Mouse (Mus musculus) heart, postnatal 0 days (tissue): ENCODE measurements at regions not wholly inside any gene's neighbourhood (a gene's known extent, or its start where the extent isn't known, plus 50 kb on each side); places are given as distances from the start of the nearest gene placed in this dataset.
A peak's percentile ranks its signal among the peaks of the same experiment; 100 is the strongest.

Experiments
- ATAC-seq: fragments of 200-750 bp; cut with Nextera tagmentation; 2 replicates; pipeline ENCODE4 v1.8.0; 2017; ENCODE audit warnings: low read depth, moderate number of reproducible peaks, moderate library complexity; ENCODE audit not compliant: insufficient read depth
- DNase-seq: peaks from one replicate; pipeline ENCODE4 v3.0.0-alpha.2; 2016; ENCODE audit warnings: low spot score
- H3K27ac ChIP-seq: fragments of 300-500 bp; sonication (generic); 2 replicates; pipeline ENCODE4 v1.5.1; 2014; ENCODE audit warnings: low read depth, mild to moderate bottlenecking
- H3K27me3 ChIP-seq: fragments of 300-500 bp; sonication (generic); 2 replicates; pipeline ENCODE4 v1.6.1; 2014; ENCODE audit warnings: low read length, mixed read lengths; ENCODE audit not compliant: control insufficient read depth, insufficient read depth
- H3K36me3 ChIP-seq: fragments of 300-500 bp; sonication (generic); replicated peaks from 2 replicates; pipeline ENCODE4 v1.6.1; 2014; ENCODE audit warnings: low read length, mixed read lengths; ENCODE audit not compliant: control insufficient read depth, insufficient read depth
- H3K4me1 ChIP-seq: fragments of 300-500 bp; sonication (generic); 2 replicates; pipeline ENCODE4 v1.6.1; 2014; ENCODE audit warnings: antibody characterized with exemption; ENCODE audit not compliant: control insufficient read depth, insufficient read depth
- H3K4me2 ChIP-seq: fragments of 300-500 bp; sonication (generic); 2 replicates; pipeline ENCODE4 v1.6.1; 2014; ENCODE audit warnings: low read depth, mild to moderate bottlenecking, low read length, moderate library complexity
- H3K4me3 ChIP-seq: fragments of 300-500 bp; sonication (generic); 2 replicates; pipeline ENCODE4 v1.5.1; 2014; ENCODE audit warnings: low read depth, low read length
- H3K9ac ChIP-seq: fragments of 300-500 bp; sonication (generic); replicated peaks from 2 replicates; pipeline ENCODE4 v1.6.1; 2014; ENCODE audit warnings: low read depth, low read length, mixed read lengths
- H3K9me3 ChIP-seq: fragments of 300-500 bp; sonication (generic); replicated peaks from 2 replicates; pipeline ENCODE4 v1.6.1; 2016; ENCODE audit warnings: low read length; ENCODE audit not compliant: control insufficient read depth
- CTCF ChIP-seq: IDR thresholded peaks from 2 replicates; pipeline ENCODE4 v1.5.1; 2016; ENCODE audit warnings: antibody characterized with exemption, control low read depth, low read depth
- EP300 ChIP-seq: IDR thresholded peaks from 2 replicates; pipeline ENCODE4 v1.6.1; 2016; ENCODE audit warnings: antibody characterized with exemption, low read depth
- WGBS: fragments of 180-500 bp; shearing (Covaris S2); extraction: QIAGEN DNeasy Blood & Tissue Kit; methylation state at CpG from one replicate; pipeline ENCODE4 v1.1.7; 2014; 5-methylcytosine and 5-hydroxymethylcytosine counted together

- DNase-seq: no peak
- Histone ChIP-seq H3K27ac (no peak overlapping the region), H3K27me3 (no peaks in the 10 kb centered on the region), H3K36me3 (no peaks in the 10 kb centered on the region), H3K4me2 (no peak overlapping the region), H3K9ac (no peak overlapping the region), H3K4me1 (no peaks in the 10 kb centered on the region), H3K9me3 (no peaks in the 10 kb centered on the region), H3K4me3 (no peak overlapping the region)
- TF ChIP-seq CTCF (no peak), EP300 (no peak)
- 38% methylated on average over 2 of the region's 2 CpGs for WGBS
- ATAC-seq: no peak
Measured at GRCm38 (mm10) chr2:78724416-78724815, 143.5 kb upstream of the Ube2e3 start.

- Histone ChIP-seq H3K4me2 (no peak overlapping the region), H3K4me3 (no peak overlapping the region), H3K4me1 (no peaks in the 10 kb centered on the region), H3K27me3 (no peaks in the 10 kb centered on the region), H3K36me3 (no peaks in the 10 kb centered on the region), H3K27ac (no peak overlapping the region), H3K9me3 (no peaks in the 10 kb centered on the region), H3K9ac (no peak overlapping the region)
- ATAC-seq (no peak), DNase-seq (no peak)
- no peak for TF ChIP-seq EP300
- no peak for TF ChIP-seq CTCF
- 88% methylated on average over 3 of the region's 3 CpGs for WGBS
Measured at GRCm38 (mm10) chr2:78723423-78723822, 144.5 kb upstream of the Ube2e3 start.

DNA sequence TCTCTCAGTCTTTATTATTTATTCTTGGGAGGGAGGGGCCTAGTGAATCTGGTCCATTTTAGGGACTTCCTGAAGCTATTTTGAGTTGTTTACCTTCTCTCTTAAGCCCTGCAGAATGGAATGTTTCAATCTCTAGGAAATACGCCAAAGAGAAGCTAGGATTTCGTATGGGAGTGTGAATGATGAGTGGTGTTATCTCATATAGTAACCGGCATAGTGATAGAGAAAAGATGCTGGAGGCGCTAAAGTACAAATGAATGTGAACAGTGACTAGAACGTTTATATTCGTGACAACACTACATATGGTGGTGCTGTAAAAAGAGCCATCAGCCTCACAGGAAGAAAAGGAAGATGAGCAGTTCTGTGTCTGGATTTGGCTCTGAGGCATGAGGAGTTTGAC, 145.2 kb upstream of the Ube2e3 start:
- Histone ChIP-seq H3K36me3 (no peaks in the 10 kb centered on the region), H3K27ac (no peak overlapping the region), H3K27me3 (no peaks in the 10 kb centered on the region), H3K9ac (no peak overlapping the region), H3K4me2 (no peak overlapping the region), H3K4me3 (no peak overlapping the region), H3K4me1 (no peaks in the 10 kb centered on the region), H3K9me3 (no peaks in the 10 kb centered on the region)
- WGBS: 54% methylated on average over 6 of the region's 6 CpGs
- DNase-seq (no peak), ATAC-seq (no peak)
- TF ChIP-seq EP300: no peak
- TF ChIP-seq CTCF: no peak

DNA sequence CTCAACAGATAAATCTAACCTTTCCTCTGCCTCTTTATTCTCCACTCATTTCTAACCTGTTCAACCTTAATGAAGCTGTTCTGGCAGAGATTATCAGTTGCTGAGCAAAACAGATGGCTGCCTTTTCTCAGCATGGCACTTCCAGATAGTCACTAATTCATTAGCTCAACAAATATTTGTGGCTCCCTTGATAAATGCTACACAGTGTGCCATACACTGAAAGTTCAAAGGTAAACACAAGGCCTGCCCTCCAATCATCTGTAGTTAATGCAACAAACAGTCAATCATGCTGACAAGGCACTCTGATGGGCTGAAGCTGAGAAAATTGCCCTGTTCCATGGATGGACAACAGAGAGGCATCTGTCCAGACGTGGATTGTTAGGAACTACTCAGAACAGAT, 149.4 kb upstream of the Ube2e3 start:
- Histone ChIP-seq H3K27me3 (no peaks in the 10 kb centered on the region), H3K9ac (no peak overlapping the region), H3K4me1 (0 out of 2 replicates have a peak, but pooled peaks cover 3% of the 10 kb centered on the region), H3K36me3 (no peaks in the 10 kb centered on the region), H3K4me3 (no peak overlapping the region), H3K27ac (no peak overlapping the region), H3K4me2 (no peak overlapping the region), H3K9me3 (no peaks in the 10 kb centered on the region)
- no peak for DNase-seq
- no peak for ATAC-seq
- 48% methylated on average over 1 of the region's 1 CpGs for WGBS
- TF ChIP-seq EP300 (no peak), CTCF (no peak)

GRCm38 (mm10) chr2:78716157-78716798, 151.6 kb upstream of the Ube2e3 start:
- H3K4me1 ChIP-seq: 0 out of 2 replicates have a peak, but pooled peaks cover 3% of the 10 kb centered on the region
- H3K27me3 ChIP-seq: no peaks in the 10 kb centered on the region
- no peaks in the 10 kb centered on the region for H3K36me3 ChIP-seq
- peak overlapping the region; percentile 21; the same call in 1 of the 2 replicates for H3K4me2 ChIP-seq
- no peak overlapping the region for H3K9ac ChIP-seq
- H3K4me3 ChIP-seq: no peak overlapping the region
- WGBS: 26% methylated on average over 7 of the region's 7 CpGs
- H3K9me3 ChIP-seq: no peaks in the 10 kb centered on the region
- TF ChIP-seq CTCF (no peak), EP300 (no peak)
- no peak overlapping the region for H3K27ac ChIP-seq
- no peak for DNase-seq
- ATAC-seq: no peak

DNA sequence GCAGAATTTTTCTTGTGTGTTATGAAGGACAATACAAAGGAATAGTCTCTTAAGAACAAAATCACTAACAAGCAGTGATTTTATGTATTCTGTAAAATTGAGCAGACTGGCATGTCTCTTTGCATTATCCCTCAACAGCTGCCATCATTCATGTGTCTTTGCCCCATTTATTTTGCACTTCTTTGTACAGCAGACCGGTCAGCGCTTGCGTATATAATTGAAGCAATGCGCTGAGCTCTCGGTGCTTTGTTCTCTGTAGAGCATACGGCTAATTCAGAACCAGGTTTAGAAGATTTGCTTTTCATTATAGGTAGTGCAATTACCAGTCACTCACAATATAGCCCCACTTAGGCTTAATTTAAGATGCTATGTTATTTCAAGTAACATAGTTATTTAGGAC, 173.1 kb upstream of the Ube2e3 start:
- 94% methylated on average over 6 of the region's 6 CpGs for WGBS

More for the DNA sequence above, 173.1 kb upstream of the Ube2e3 start:
- H3K4me1 ChIP-seq: no peaks in the 10 kb centered on the region
- no peak overlapping the region for H3K27ac ChIP-seq
- no peak for TF ChIP-seq CTCF
- no peak for TF ChIP-seq EP300
- H3K4me2 ChIP-seq: no peak overlapping the region
- H3K27me3 ChIP-seq: no peaks in the 10 kb centered on the region
- no peak for DNase-seq
- no peak overlapping the region for H3K4me3 ChIP-seq
- no peak for ATAC-seq
- no peak overlapping the region for H3K9ac ChIP-seq
- no peaks in the 10 kb centered on the region for H3K36me3 ChIP-seq
- H3K9me3 ChIP-seq: no peaks in the 10 kb centered on the region
